Mouse (Mus musculus): ENCODE data around the gene Sct. TPM values are rescaled to one million over a fixed set of nuclear protein-coding genes. Genes with fewer than 3 reads are reported as not detected.

Sct gene
- total RNA-seq (2022): not detected

GRCm38 (mm10) chr7:141278766-141279590 is at the start of gene Sct:
Gene Sct (minus strand): TSS chr7:141279133.
- DNase-seq (ENCODE audit: low spot score in 2 of 2): no peak

DNA sequence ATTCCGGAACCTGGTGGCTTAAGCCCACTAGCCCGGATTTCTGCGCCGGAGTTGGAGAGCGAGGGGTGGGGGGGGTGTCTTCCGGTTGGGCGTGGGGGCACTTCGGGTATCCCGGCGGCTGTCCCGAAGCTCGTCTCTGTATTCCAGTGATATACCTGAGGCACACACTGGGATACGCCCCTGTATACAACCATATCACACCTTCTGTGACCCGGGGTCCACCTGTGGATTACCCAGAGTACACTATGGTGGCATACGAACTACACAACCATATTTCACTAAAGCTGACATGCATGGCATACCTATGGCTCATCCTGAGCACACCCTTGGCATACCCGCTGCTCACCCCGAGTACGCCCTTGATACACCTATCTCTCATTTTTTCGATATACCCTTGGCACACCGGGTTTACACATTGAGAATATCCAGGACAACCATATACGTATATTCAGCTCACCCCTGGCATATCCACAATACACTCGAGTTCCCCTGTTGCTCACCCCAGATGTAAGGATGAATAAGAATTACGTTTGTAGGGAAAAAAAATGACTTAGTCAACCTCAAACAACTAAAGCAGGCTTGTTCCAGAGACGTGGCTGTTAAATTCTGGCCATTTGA is 49.5 kb upstream of the Sct start:
- DNase-seq (ENCODE audit: low spot score in 2 of 2): no peak

- peak; percentile 99 for DNase-seq (ENCODE audit: low spot score in 2 of 2)
Measured at GRCm38 (mm10) chr7:141327469-141328372, 48.8 kb upstream of the Sct start, which contains the start of the genes Deaf1 and Tmem80. Gene Deaf1 (minus strand): TSS chr7:141327690. Gene Tmem80 (plus strand): TSS chr7:141327739.

DNA sequence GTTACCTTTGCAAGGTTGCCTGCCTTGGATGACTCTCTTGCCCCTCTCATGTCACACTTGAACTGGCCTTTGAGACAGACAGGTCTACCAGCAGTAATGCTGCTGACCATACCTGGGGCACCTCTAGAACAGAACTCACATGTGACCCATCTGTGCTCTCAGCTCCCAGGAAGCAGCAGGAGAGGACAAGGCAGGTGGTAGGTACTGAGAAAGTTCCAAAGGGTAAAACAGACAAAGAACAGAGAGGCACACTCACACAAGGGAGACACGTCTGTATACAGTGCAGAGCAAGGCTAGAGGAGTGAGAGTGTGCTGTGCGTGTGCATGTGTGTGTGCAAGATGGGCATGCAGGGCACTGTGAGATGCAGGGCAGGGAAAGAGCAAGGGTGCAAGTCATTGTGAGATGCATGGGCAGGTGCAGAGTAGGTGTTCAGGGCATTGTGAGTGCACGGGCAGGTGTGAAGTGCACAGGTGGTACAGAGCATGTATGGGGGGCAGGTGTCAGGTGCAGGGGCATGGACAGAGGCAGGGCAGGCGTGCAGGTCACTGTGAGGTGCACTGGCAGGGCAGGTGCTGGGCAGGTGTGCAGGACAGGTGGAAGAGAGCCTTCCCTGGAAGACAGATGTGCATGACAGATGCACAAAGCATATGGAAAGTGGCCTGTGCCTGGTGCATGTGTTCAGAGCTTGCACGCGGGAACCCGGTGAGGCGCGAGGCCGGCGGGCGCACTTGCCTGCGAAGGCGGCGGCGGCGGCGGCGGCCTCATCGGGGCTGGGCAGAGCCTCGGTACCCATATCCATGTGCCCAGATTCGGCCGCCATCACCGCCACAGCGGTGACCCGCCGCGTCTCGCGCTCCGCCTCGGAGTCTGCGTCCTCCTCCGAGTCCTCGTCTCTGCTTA is 47.9 kb upstream of the Sct start:
- DNase-seq (ENCODE audit: low spot score in 2 of 2): peak in 1 of 2 experiments; percentile 45

DNA sequence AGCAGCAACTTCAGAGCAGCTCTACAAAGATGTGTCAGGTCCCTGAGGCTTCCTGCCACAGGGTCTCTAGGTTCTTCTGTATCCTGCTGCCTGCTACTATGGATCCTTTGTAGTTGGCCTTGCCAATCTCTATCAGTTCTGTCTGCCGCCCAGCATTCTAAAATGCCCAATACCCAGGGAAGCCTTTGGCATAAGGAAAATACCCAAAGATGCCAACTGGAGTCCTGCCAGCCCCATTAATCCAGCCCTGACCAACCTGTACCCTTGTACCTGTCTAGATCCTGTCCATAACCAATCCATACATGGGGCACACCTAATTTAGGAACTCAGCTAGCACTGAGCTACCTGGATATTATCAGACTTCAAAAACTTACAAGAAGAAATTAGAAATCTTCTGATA is 45.8 kb upstream of the Sct start:
- no peak for DNase-seq (ENCODE audit: low spot score in 2 of 2)

DNA sequence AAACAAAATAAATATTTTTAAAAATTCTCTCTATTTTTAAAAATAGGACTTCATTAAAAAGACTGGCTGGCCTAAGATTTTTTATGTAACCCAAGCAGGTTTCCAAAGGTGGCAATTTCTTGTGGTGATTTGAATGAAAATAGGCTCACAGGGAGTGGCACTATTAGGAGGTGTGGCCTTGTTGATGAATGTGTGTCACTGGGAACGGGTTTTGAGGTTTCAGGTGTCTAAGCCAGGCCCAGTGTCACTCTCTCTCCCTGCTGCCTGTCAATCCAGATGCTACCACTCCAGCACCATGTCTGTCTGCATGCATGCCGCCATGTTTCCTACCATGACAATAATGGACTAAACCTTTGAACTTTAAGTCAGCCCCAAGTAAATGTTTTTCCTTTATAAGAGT is 40.5 kb upstream of the Sct start:
- no peak for DNase-seq (ENCODE audit: low spot score in 2 of 2)

GRCm38 (mm10) chr7:141317619-141318132 is 38.7 kb upstream of the Sct start:
- DNase-seq (ENCODE audit: low spot score in 2 of 2): no peak

DNA sequence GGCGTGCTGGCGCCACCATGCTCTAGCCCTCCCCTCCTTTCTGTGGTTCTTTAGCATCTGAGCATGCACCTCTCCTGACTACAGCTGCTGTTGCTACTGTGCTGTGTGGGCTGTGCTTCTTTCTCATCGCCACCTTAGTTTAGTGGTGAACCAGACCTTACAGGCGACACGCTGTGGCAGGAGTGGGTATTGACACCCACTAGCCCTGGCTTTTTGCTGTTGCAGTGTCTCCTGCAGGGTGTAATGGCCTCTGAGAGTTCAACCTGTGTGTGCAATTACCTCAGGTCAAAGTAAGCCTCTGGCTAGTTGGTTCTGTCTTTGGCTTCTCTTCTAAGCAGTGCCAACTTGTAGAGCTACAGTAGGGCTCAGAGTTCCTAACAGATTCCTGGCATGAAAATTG is 37.0 kb upstream of the Sct start:
- DNase-seq (ENCODE audit: low spot score in 2 of 2): peak; percentile 33 to 51

- no peak for DNase-seq (ENCODE audit: low spot score in 2 of 2)
Measured at GRCm38 (mm10) chr7:141315076-141315475, 36.1 kb upstream of the Sct start.

DNA sequence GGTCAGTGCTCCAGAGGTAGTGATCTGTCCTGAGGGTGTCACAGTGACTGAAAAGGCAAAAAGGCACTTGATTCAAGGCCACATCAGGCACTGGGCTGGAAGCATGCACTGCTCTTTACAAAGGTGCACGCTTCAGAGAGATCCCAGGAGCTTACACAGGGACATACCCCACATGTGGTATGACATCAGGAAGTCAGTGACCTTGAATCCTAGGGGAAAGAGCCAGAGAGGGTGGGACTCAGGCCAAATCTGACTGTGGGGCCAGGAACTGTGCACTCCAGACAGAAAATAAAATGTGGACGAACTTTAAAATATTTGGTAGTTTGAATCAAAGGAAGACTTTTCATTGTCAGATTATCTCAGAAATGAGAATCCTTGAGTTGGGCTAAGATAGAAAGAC is 35.5 kb upstream of the Sct start:
- DNase-seq (ENCODE audit: low spot score in 2 of 2): no peak

GRCm38 (mm10) chr7:141304537-141304936 is 25.6 kb upstream of the Sct start:
- DNase-seq (ENCODE audit: low spot score in 2 of 2): no peak

GRCm38 (mm10) chr7:141302702-141303268 is 23.9 kb upstream of the Sct start:
- no peak for DNase-seq (ENCODE audit: low spot score in 2 of 2)

DNA sequence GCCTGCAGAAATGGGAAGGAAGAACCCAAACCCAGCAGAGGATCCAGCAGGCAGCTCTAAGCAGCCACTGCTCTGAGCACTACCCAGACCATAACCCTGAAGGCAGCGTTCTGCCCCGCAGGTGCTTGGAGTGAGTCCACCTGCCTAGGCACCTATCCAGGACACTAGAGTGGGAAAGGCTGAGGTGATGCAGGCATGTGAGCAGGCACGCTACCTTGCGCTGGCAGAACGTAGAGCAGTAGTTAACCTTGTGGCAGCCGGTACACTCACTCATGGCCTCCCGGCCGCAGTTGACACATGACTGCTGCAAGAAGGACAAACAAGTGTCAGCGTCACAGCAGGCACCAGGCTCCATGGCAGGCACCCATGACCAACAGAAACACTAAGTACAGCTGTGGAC is 22.5 kb upstream of the Sct start:
- DNase-seq (ENCODE audit: low spot score in 2 of 2): no peak

- no peak for DNase-seq (ENCODE audit: low spot score in 2 of 2)
Measured at GRCm38 (mm10) chr7:141299175-141299574, 20.2 kb upstream of the Sct start.

DNA sequence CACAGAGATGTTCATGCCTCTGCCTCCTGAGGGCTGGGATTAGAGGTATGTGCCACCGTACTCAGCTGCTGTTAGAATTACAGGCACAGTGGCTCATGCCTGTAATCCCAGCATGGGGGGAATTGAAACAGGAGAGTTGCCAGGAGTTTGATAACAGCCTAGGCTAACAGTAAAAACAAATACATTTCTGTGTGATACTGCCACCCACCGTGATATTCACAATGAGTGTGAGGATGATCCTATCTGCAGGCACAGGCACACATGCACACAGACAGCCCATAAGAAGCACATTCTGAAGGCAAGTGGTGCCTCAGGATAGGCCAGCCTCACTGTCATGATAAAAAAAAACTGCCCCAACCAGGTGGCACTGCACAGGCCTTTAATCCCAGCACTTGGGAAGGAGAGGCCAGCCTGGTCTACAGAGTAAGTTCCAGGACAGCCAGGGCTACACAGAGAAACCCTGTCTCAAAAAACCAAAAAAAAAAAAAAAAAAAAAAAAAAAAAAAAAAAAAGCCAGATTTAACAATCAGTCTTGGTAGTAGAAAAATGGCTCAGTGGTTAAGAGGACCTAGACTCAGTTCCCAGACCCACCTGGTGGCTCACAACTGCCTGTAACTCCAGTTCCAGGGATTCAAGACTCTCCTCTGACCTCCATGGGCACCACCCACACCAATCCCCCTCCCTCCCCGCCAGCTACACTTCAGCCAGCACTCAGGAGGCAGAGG is 19.2 kb upstream of the Sct start:
- no peak for DNase-seq (ENCODE audit: low spot score in 2 of 2)

GRCm38 (mm10) chr7:141294479-141294878 is 15.5 kb upstream of the Sct start:
- no peak for DNase-seq (ENCODE audit: low spot score in 2 of 2)

- no peak for DNase-seq (ENCODE audit: low spot score in 2 of 2)
Measured at GRCm38 (mm10) chr7:141293852-141294471, 15.0 kb upstream of the Sct start.

DNA sequence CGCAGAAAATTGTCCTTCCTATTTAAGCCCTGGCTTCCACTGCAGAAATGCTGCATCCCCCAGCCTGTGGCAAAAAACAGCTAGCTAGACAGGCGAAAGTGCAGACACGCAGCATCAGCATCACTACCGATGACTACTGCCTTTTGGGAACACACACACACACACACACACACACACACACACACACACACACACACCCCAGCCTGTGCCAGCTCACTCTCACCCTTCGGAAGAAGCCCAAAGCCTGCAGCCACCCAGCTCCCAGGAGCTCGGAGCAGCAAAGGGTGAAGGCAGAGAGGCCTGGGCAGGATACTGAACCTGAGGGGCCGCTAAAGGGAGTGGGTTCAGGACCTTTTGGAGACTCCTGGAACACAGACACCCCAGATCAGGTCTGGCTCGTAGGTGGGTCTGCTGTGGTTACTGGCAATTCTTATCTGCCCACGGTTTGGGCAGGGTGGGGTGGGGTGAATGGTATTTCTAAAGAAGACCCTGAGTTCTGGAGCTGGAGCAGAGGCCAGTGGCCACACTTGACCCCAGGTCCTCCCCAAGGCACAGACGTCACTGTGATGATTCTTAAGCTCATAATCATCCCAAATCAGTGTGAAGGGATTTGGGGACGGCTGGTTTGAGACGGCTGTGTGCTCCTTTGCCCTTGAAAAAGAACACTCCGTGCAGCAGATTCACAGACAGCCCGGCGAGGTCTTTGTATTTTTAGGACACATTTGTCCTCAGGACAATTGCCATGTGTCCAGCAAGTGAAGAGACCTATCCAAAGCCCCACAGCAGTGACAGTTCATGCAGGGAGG is 13.9 kb upstream of the Sct start:
- no peak for DNase-seq (ENCODE audit: low spot score in 2 of 2)
